Mouse (Mus musculus) megakaryocyte, adult 5-6 weeks (primary cell): ENCODE measurements around the gene Sh3glb2. TPM values are rescaled to one million over a fixed set of nuclear protein-coding genes. Genes with fewer than 3 reads are reported as not detected.
A peak's percentile ranks its signal among the peaks of the same experiment; 100 is the strongest.

Experiments
- ATAC-seq: 2 replicates; pipeline ENCODE4 v1.8.0; 2016; ENCODE audit warnings: mild to moderate bottlenecking, inconsistent platforms; ENCODE audit not compliant: poor library complexity, severe bottlenecking
- total RNA-seq, 2 experiments: library from RNA; stranded (forward) in 1 of 2; stranded (reverse) in 1 of 2; fragments of 153-499, 151-499 nt in 1 of 2; fragments of 221-1000, 200-1000 nt in 1 of 2; gene quantifications; 2 replicates each; pipeline versions ENCODE4 v1.2.3 to v1.2.4; 2015 to 2017

Sh3glb2 gene
- total RNA-seq (2015) (14.9 and 16.5 TPM in 2 replicates), total RNA-seq (2017) (20.4 and 24.3 TPM in 2 replicates)

- ATAC-seq, result peak; percentile 61
These were observed at the start of gene Sh3glb2 for GRCm38 (mm10) chr2:30358533-30359531. Gene Sh3glb2 (minus strand): TSS chr2:30359337.

- ATAC-seq, result no peak
These were observed 49.4 kb upstream of the Sh3glb2 start for GRCm38 (mm10) chr2:30408452-30409100.

GRCm38 (mm10) chr2:30407778-30408177 is 48.6 kb upstream of the Sh3glb2 start:
- ATAC-seq, result no peak

GRCm38 (mm10) chr2:30407221-30407620 is 48.1 kb upstream of the Sh3glb2 start:
- peak; percentile 27; the same call in 1 of the 2 replicates for ATAC-seq

- ATAC-seq, result no peak
These were observed 44.7 kb upstream of the Sh3glb2 start for GRCm38 (mm10) chr2:30403870-30404269.

GRCm38 (mm10) chr2:30402843-30403242 is 43.7 kb upstream of the Sh3glb2 start:
- ATAC-seq, result no peak

GRCm38 (mm10) chr2:30402351-30402826 is 43.3 kb upstream of the Sh3glb2 start:
- no peak for ATAC-seq

- no peak for ATAC-seq
These were observed 42.4 kb upstream of the Sh3glb2 start for GRCm38 (mm10) chr2:30401581-30401980.

GRCm38 (mm10) chr2:30399191-30400171 is 40.3 kb upstream of the Sh3glb2 start:
- no peak for ATAC-seq

GRCm38 (mm10) chr2:30397986-30398512 is 38.9 kb upstream of the Sh3glb2 start:
- ATAC-seq, result no peak

GRCm38 (mm10) chr2:30396246-30396645 is 37.1 kb upstream of the Sh3glb2 start:
- no peak for ATAC-seq

GRCm38 (mm10) chr2:30395757-30396156 is 36.6 kb upstream of the Sh3glb2 start:
- no peak for ATAC-seq

GRCm38 (mm10) chr2:30393370-30393656 is 34.2 kb upstream of the Sh3glb2 start:
- ATAC-seq, result no peak

GRCm38 (mm10) chr2:30392577-30393369 is 33.6 kb upstream of the Sh3glb2 start:
- ATAC-seq, result peak; percentile 11; the same call in 1 of the 2 replicates

GRCm38 (mm10) chr2:30392114-30392576 is 33.0 kb upstream of the Sh3glb2 start, which contains the start of gene Dolpp1:
Gene Dolpp1 (plus strand): TSS chr2:30392254.
- ATAC-seq, result peak; percentile 98

- ATAC-seq, result no peak
These were observed 29.9 kb upstream of the Sh3glb2 start for GRCm38 (mm10) chr2:30389000-30389399.

- no peak for ATAC-seq
These were observed 27.8 kb upstream of the Sh3glb2 start for GRCm38 (mm10) chr2:30386913-30387312.

GRCm38 (mm10) chr2:30385591-30385990 is 26.5 kb upstream of the Sh3glb2 start:
- no peak for ATAC-seq

- ATAC-seq, result no peak
These were observed 25.7 kb upstream of the Sh3glb2 start for GRCm38 (mm10) chr2:30384814-30385213.
